Mouse (Mus musculus): Measurements from ENCODE around the gene Herc6.
"Not testable (repeated sequence)": the region's sequence is repeated elsewhere in the genome, so short reads cannot be mapped to it uniquely, and the experiment has no call there.

The Herc6 gene

DNA sequence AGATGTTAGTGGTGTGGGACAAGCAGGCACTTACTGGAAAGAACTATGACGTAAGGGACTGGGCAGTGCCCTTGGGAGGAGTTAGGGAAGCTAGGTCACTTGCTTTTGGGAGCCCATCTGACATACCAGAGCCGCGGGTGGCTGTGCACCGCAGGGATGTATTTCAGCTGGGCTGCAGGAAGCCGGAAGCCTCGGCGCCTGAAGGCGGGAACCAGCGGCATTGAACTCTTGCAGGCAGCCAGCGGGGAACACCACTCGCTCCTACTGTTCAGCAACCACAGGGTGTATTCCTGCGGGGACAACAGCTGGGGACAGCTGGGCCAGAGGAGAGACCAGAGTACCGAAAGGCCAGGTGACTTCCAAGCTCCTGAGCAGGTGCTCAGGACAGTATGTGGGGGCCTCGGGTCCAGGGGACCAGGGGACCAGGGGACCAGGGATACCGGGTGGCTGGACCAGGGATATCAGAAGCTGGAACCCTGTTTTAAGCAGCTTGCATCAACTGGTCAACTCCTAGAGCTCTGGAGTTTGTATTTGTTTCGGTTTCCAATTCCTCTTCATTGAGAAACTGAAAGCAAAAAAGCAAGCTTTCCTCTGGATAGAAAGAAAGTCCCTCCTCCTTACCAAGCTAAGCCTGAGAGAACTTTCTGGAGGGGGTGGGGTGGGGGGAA, at the start of gene Herc6:
Herc6 (plus strand) TSS at position 120 of the 668 bp plus-strand sequence.
- no peak for DNase-seq (ENCODE audit: low read depth, low spot score)

DNA sequence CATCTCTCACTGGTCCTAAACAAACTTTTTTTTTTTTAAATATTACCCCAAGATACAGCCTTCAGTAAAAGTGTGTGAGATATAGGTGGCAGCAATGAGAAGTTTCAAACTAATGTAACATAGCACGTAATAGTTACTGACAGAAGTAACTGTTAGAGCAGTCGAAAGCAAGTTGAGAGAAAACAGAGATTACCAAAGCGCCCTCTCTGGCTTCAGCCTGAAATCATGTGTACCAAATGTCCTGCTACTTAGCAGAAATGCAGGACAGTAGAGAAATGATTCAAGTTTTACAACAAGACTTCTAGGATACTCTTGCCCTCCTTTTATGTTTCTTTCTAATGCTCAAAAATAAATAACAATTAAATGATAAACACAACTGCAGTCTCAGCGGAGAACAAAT, 49.8 kb upstream of the Herc6 start:
- DNase-seq (ENCODE audit: low read depth, low spot score): no peak

DNA sequence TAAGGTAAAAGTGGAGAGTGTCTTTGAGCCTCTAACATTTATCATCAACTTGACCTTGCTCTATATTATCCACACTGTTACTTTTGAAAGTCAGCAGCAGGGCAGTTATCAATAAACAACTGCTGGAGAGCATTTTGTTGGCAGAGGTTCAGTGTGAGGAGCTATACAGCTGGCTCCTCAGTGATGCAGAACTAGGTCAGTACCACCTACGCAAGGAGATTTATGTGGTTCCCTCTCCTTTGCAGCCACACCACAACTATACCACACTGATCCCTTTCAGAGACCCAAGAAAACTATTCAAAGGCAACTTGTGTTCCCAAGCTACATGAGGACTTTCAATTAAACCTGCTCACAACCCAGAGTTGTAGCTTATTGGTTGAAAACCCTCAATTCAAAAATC, 49.4 kb upstream of the Herc6 start:
- no peak for DNase-seq (ENCODE audit: low read depth, low spot score)

DNA sequence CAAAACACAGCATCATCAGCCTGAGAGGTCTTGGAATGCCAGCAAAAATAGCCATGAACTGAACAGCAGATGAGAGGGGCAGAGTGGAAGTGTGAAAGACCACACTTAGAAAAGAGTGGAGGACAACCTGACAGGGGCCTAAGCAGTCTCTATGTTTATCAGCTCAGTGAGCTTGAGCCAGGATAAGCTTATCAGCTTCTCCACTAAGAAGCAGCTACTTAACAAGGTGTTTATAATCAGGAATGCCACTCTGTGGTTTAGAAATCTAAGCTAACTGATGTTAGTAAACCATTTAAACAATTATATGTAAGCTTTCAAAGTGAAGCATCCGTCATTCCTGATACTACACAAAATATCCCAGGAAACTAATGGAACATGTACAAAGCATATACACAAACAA, 48.8 kb upstream of the Herc6 start:
- DNase-seq (ENCODE audit: low read depth, low spot score): peak; percentile 25

DNA sequence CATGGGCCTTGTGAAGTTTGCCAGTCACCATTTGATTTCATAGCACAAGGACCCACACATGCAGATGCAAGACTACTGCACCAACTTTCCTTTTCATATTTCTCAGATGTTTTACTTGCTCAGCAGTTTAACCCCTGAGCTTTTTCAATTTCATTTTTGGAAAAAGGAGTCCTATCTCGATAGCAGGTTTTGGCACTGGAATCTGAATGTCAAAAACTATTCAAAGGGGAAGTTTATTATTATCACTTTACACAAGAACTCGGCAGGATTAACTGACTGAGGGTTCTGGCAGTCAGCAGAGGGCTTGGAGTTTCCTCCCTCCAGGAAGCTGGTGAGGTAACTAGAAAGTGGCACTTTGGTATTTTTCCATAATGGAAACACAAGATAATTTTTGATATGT, 47.4 kb upstream of the Herc6 start:
- no peak for DNase-seq (ENCODE audit: low read depth, low spot score)

DNA sequence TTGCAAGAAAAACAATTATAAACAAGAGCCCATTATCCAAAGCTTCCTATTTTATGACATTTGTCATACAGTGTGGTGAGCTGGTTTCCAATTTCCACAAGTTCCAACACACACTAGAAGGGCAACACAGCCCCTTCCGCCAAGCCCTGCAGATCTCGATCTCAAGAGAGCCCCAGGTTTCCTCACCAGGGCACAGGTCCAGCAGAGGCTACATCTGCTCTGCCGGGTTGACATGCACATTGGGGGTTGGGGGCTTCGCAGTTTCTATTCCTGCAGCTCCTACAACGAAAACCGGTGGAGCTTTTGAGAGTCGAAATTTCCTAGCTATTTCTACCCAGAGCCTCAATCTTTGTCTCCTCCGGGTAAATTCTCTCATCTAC, 46.6 kb upstream of the Herc6 start:
- no peak for DNase-seq (ENCODE audit: low read depth, low spot score)

DNA sequence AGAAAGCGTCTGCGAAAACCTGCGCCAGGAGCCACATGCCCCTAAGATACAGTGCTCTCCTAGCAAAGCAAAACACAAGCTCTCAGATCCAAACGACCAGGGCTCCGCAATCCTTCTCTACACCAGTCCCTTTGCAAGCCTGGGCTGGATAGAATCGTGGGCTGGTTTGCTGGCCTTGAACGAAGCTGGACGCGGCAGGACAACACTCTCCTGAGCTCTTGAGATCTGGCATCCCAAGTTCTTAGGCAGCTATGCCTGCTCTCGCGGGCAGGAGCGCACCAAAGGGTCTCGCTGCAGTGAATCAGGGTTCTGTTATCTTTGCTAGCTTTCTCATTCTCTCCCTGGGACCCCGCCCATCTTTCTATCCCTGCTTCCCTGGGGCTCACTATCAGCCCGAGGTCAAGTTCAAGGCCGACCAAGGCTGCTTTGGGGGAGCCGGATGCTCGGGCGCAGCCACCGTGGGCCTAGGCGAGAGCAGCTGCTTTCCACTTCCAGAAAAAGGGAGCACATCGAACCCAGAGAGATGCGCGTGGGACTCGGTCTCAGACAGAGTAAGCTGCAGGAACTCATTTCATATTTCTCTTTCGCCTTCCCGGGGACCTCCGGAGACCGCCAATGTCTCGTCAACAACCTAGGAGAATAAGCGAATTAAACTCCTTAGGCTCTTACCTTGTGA, 46.1 kb upstream of the Herc6 start:
- DNase-seq (ENCODE audit: low read depth, low spot score): peak; percentile 9

DNA sequence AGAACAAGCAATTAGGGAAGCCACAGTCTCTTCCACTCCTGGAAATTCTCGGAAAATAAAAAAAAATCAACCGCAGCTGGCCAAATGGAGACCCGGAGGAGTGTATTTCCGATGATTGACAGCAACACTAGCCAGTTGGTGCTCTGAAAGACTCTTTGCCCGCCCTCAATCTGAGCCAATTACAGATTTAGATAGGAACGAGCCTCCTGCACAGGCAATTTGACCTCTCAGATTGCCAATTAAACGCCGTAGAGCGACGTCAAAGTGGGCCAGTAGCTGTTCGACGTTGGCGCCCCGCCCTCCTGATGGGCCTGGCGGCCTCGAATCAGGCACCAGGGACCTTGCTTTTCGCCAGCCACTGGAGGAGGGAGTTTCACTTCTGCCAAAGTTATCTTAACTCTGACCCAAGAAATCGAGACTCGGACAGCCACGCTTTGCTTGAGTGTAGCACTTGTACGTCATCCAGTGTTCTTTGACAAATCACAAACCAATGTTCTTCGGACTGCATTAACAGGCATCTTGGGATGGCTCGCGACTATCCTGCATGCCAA, 45.3 kb upstream of the Herc6 start, which contains the start of gene Ppm1k:
Ppm1k (minus strand) TSS at position 83 of the 551 bp plus-strand sequence.
- DNase-seq (ENCODE audit: low read depth, low spot score): peak; percentile 89

DNA sequence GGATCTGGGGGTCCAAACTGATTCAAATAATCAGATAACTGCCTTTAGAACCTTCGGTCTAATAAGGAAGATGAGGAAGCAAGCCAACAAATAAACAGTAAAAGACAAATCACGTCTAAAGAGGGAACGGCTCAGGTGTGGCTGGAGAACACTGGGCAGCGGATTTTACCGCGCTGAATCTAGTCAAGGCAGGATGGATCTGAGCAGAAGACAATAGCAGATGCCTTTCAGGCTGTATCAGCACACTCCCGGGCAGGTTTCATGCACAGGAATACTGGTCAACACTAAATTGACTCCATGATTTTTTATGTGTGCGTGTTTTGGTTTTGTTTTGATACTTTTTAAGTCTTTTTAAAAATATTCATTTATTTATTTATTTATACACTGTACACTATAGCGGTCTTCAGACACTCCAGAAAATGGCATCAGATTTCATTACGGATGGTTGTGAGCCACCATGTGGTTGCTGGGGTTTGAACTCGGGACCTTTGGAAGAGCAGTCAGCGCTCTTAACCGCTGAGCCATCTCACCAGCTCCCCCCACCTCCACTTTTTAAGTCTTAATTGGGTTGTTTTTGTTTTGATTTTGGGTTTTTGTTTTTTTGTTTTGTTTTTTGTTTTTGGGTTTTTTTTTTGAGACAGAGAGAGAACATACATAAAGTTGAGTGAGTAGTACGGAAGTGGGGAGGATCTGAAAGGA, 44.7 kb upstream of the Herc6 start:
- DNase-seq (ENCODE audit: low read depth, low spot score): no peak

DNA sequence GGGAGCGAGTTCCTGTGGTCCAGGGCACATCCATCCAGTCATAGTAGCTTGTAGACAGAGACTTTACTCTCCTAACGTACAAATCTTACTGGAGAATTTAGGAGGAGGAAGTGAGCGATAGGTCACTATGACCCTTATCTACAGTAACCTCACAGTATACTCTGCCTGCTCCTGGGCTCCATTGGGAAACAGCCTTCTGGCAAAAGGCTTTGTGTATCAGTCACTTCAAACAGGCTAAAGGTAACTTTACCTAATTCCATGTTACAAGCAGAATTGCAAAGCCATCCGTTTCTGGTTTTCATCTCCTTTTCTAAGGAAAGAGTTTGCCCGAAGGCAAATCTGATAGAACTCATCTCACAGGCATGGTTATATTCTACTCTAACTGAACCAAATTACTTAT, 42.9 kb upstream of the Herc6 start:
- DNase-seq (ENCODE audit: low read depth, low spot score): no peak

DNA sequence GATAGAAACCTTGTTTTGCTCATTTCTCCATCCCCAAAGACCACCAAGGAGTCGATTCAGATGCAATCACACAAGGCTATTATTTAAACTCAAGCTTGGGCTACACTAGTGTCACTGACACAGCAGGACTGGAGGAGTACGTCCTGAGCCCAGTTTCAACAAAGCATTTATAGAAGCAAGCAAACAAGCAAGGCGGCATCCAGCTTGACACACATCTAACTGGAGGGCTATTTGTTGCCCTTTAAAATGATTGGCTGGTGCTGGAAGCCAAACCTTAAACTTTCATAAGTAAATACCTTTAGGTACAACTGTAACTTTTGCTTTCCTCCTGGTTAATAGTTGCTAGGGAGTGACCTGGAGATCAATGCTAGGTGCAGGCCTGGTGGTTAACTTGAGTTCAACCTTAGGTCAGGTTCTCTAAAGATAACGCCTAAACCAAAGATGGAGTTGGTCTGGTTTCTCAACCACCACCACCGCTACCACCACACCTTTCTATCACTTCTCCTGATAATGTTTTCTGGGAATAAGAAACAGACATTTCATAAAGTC, 39.8 kb upstream of the Herc6 start:
- DNase-seq (ENCODE audit: low read depth, low spot score): no peak

DNA sequence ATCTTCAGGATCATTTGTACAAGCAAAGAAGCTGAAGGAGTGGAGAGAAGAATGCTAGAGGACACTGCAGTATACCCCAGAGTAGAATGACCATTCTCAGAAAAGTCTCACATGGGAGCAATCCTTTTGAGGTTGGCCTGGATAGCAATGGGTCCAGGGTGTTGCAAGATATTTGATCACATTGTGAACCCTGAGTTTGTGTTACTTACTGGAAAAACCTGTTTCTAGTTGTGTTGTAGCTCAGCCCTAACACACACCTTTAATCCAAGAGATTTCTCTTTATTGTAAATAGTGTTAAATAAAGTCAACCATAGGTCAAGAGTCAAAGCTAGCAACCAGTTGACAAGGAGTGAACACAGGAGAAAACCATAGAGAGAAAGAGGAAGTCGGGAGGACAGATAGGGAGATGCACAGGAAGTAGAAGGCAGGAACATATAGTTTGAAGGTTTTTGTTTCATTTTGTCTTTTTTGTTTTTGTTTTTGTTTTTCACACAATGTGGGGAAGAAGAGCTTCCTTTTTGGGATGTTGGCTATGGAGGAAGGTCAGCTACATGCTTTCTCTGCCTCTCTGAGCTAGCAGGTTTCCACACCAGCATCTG, 39.0 kb upstream of the Herc6 start:
- no peak for DNase-seq (ENCODE audit: low read depth, low spot score)

DNA sequence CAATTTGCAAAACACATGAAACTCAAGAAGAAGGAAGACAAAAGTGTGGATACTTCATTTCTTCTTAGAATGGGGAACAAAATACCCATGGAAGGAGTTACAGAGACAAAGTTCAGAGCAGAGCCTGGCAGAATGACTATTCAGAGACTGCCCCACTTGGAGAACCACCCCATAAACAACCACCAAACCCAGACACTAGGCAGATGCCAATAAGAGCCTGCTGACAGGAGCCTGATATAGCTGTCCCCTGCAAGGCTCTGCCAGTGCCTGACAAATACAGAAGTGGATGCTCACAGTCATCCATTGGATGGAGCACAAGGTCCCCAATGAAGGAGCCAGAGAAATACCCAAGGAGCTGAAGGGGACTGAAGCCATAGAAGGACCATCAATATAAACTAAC, 37.2 kb upstream of the Herc6 start:
- not testable (repeated sequence) for DNase-seq (ENCODE audit: low read depth, low spot score)

DNA sequence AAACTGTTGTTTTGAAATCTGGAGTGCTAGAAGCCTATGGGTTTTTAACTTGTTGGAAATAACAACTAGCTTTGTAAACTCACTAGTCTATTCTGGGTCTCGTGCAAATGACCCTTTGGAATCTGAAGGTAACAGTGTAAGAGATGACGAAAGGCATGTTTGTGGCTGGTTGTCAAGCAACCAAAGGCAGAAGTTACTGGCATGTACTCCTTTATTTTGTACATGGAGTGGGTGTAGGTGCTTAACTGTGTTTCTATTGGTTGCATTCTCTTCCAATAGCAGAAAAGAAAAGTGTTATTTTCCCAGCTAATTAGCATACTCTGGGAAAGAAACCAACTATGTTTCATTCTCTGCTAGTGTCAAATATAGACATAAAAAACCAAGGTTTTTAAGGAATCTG, 35.9 kb upstream of the Herc6 start:
- no peak for DNase-seq (ENCODE audit: low read depth, low spot score)

DNA sequence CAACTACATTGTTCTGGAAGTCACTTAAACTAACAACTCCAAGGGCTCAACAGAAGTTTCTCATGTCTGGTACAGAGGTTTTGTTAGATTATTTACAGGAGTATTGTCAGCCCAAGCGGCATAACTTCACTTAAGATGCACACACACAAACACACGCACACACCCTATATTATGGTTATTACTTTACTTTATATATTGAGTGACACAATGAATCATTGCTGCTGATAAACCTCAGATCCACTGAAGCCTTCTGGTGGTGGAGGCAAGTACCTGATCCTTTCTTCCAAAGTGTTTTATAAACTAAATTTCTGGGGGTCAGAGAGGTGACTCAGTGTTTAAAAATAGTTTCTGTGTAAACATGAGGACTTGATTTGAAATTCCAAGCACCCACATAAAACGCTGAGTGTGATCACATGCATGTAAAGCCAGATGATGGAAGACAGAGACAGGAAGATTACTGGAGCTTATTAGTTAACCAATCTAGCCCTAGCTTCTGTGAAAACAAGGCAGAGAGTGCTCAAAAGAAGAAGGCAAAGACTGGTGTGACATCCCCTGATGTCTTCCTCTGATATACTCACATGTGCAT, 29.5 kb upstream of the Herc6 start:
- DNase-seq (ENCODE audit: low read depth, low spot score): no peak

DNA sequence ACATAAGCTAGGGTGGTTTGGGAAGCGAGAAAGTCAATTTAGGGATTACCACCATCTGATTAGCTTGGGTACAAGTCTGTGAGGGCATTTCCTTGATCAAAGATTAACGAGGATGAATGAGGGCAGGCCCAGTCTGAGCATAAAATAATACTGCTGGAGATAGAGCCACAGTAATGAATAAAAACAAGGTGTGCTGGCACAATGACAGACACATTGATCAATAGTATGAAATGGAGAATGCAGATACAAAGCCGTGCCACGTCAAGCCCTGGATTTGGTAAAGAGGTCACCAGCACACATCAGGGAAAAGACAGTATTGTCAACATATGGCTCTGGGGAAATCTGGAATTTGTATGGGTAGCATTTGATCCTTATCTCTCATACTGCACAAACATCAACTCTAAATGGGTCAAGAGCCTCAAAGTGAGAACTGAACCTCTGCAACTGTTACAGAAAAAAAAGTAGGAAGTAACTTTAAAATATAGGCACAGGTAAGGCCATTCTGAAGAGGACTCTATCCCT, 22.9 kb upstream of the Herc6 start:
- no peak for DNase-seq (ENCODE audit: low read depth, low spot score)

DNA sequence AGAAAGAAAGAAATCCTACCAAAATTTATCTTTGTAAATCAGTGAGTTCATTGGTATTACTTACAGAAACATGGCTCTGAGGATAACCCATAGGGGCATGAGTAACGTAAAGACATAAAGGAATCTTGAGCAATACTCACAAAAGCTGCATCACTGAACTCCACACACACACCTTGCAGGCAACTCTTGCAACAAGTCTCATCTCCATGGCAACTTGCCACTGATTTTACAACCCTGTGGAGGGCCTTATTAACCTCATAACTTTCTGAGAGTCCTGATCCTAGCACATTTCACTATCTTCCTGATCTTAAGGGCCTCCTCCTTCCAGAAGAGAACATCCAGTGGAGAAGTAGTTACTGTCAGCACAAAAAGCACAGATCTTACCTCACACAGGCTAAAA, 17.3 kb upstream of the Herc6 start:
- no peak for DNase-seq (ENCODE audit: low read depth, low spot score)

DNA sequence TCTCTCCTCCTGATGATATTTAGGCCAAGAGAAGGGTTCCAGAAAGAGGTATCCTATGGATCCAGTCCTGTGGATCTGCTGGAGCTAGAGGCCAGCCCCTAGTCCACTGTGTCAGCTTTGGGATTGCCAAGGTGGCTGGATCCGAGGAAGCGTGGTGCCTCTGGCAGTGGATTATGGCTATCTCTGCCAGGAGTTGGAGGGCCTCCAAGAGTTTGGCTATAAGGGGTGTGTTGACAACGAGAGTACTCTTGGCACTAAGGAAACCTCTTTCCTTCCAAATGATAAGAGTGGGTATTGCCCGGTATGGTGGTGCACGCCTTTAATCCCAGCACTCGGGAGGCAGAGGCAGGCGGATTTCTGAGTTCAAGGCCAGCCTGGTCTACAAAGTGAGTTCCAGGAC, 15.3 kb upstream of the Herc6 start:
- no peak for DNase-seq (ENCODE audit: low read depth, low spot score)

DNA sequence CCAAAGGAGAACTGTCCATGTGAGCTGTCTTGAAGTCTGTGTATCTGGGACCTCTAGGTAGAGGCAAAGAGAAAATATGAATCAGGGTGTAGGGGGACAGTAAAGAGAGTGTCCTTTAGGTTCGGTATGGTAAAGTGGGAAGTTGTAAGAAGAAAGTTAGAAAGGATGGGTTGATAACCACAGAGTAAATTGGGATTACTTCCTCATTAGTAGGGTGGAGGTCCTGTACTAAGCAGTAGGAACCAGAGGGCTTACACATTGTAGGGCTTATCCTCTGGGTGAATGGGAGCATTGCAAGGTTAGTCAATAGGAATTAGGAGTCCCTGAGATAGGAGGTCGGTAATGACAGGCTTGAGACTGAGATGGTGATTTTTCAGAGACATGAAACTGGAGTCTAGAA, 13.2 kb upstream of the Herc6 start:
- no peak for DNase-seq (ENCODE audit: low read depth, low spot score)

DNA sequence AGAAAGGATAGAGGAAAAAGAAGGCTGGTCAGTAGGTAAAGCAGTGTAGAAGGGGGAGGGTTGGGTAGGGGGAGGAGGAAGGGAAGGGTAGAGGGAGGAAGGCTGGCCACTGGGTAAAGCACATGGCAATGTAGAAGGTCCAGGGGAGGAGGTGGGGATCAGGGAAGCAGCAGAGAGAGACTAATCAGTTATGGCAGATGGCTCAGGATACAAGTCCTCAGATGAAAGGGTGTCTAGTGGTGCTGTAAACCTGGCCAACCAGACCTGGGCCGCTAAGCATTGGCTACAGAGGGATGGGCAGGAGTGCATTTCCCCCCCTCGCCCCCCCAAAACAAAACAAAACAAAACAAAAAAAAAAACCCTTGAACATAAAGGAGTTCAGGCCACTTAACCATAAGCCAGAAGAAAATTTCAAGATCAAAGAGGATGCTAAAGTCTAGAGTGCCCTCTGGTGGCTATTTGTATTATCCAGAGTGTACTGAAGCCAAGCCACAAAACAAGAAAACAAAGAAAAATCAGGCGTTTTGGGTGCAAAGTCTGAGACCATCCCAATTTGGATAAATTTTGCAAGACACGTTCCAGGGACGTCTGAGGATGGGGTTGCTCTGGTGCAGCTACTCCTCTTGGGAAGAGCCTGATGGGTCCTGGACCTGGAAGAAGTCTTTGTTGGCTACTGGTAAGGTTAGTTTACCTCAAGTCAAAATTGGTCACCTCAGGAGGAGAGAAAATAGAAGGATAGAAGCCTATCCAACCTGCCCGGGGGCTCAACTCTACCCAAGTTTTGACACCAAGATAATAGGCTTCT, 10.4 kb upstream of the Herc6 start:
- peak; percentile 43 for DNase-seq (ENCODE audit: low read depth, low spot score)
